Mouse (Mus musculus) liver, postnatal 0 days (tissue): ENCODE results near the gene Slc9a2.

Experiments used
- CTCF ChIP-seq: sonication (generic); IDR thresholded peaks from 2 replicates; pipeline ENCODE4 v1.5.1; 2016; ENCODE audit warnings: antibody characterized with exemption, low read depth
- EP300 ChIP-seq: IDR thresholded peaks from 2 replicates; pipeline ENCODE4 v1.6.1; 2016; ENCODE audit warnings: antibody characterized with exemption, low read depth, mild to moderate bottlenecking

DNA sequence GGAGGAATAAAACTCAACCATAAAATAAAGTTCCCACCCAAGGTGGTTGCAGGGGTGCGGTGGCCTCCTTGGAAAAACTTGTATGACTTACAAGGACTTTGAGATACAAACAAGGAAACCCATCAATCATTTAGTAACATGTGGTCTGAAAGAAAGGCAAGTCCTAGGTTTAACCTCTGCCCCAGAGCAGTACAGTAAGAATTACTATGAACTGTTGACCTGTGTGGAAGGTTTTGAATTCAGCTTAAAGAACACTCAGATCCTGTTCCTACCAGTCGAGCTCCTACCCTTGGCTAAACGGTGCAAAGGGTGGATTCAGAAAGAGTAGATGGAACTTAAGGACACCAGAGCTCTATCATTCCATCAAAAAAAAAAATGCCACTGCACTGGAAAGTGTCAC is 16.1 kb downstream of the Slc9a2 start:
- TF ChIP-seq CTCF (no peak), EP300 (no peak)
